Mouse (Mus musculus) induced T-regulatory cell, adult 2 months (primary cell): ENCODE results near the gene Ush2a.

Experiments
- DNase-seq: peaks from one replicate; pipeline ENCODE4 v3.0.0-alpha.2; 2012; ENCODE audit warnings: low read depth

Ush2a gene

GRCm38 (mm10) chr1:188387321-188387720 lies 125.5 kb downstream of the Ush2a start:
- no peak for DNase-seq

- DNase-seq, result no peak
Observed at GRCm38 (mm10) chr1:188387820-188388471, 126.1 kb downstream of the Ush2a start.

GRCm38 (mm10) chr1:188390080-188390479 lies 128.3 kb downstream of the Ush2a start:
- no peak for DNase-seq

- no peak for DNase-seq
Observed at GRCm38 (mm10) chr1:188407176-188407575, 145.4 kb downstream of the Ush2a start.

- DNase-seq, result no peak
Observed at GRCm38 (mm10) chr1:188407613-188408386, 146.0 kb downstream of the Ush2a start.

- no peak for DNase-seq
Observed at GRCm38 (mm10) chr1:188410547-188410946, 148.7 kb downstream of the Ush2a start.

GRCm38 (mm10) chr1:188420543-188420942 lies 158.7 kb downstream of the Ush2a start:
- no peak for DNase-seq

- no peak for DNase-seq
Observed at GRCm38 (mm10) chr1:188428172-188428571, 166.3 kb downstream of the Ush2a start.

- no peak for DNase-seq
Observed at GRCm38 (mm10) chr1:188430689-188431088, 168.9 kb downstream of the Ush2a start.

GRCm38 (mm10) chr1:188447964-188448363 lies 186.1 kb downstream of the Ush2a start:
- DNase-seq, result no peak

- DNase-seq, result no peak
Observed at GRCm38 (mm10) chr1:188456466-188457175, 194.8 kb downstream of the Ush2a start.

GRCm38 (mm10) chr1:188457221-188458008 lies 195.6 kb downstream of the Ush2a start:
- no peak for DNase-seq

GRCm38 (mm10) chr1:188461203-188461602 lies 199.4 kb downstream of the Ush2a start:
- no peak for DNase-seq

- no peak for DNase-seq
Observed at GRCm38 (mm10) chr1:188464653-188465052, 202.8 kb downstream of the Ush2a start.

GRCm38 (mm10) chr1:188468371-188468783 lies 206.6 kb downstream of the Ush2a start:
- DNase-seq, result no peak

- no peak for DNase-seq
Observed at GRCm38 (mm10) chr1:188504958-188505357, 243.1 kb downstream of the Ush2a start.

- DNase-seq, result no peak
Observed at GRCm38 (mm10) chr1:188518792-188519191, 257.0 kb downstream of the Ush2a start.

GRCm38 (mm10) chr1:188527451-188527850 lies 265.6 kb downstream of the Ush2a start:
- DNase-seq, result no peak

- DNase-seq, result no peak
Observed at GRCm38 (mm10) chr1:188529606-188530131, 267.8 kb downstream of the Ush2a start.

GRCm38 (mm10) chr1:188537021-188537420 lies 275.2 kb downstream of the Ush2a start:
- DNase-seq, result no peak

GRCm38 (mm10) chr1:188539621-188540020 lies 277.8 kb downstream of the Ush2a start:
- DNase-seq, result no peak

- DNase-seq, result no peak
Observed at GRCm38 (mm10) chr1:188541492-188541891, 279.7 kb downstream of the Ush2a start.
